Mouse (Mus musculus) hindbrain, embryonic 16.5 days (tissue): ENCODE measurements around the gene Rnf26. TPM values are rescaled to one million over a fixed set of nuclear protein-coding genes. Genes with fewer than 3 reads are reported as not detected.

Experiments
- ATAC-seq: fragments of 200-750 bp; cut with Nextera tagmentation; 2 replicates; pipeline ENCODE4 v1.8.0; 2017; ENCODE audit warnings: moderate TSS enrichment, moderate library complexity
- H3K27ac ChIP-seq: fragments of 300-500 bp; sonication (generic); 2 replicates; pipeline ENCODE4 v1.5.1; 2014; ENCODE audit warnings: low read depth, mild to moderate bottlenecking, control low read depth, low read length, moderate library complexity
- H3K27me3 ChIP-seq: fragments of 300-500 bp; sonication (generic); replicated peaks from 2 replicates; pipeline ENCODE4 v1.6.1; 2014; ENCODE audit warnings: low read length; ENCODE audit not compliant: control insufficient read depth, insufficient read depth
- H3K36me3 ChIP-seq: fragments of 300-500 bp; sonication (generic); 2 replicates; pipeline ENCODE4 v1.6.1; 2014; ENCODE audit warnings: mild to moderate bottlenecking, low read length, moderate library complexity, mixed read lengths; ENCODE audit not compliant: control insufficient read depth, insufficient read depth
- H3K4me1 ChIP-seq: fragments of 300-500 bp; sonication (generic); 2 replicates; pipeline ENCODE4 v1.6.1; 2014; ENCODE audit warnings: low read depth, low read length; ENCODE audit not compliant: control insufficient read depth, insufficient read depth
- H3K4me2 ChIP-seq: fragments of 300-500 bp; sonication (generic); 2 replicates; pipeline ENCODE4 v1.6.1; 2014; ENCODE audit warnings: mild to moderate bottlenecking, low read length, control low read depth, moderate library complexity
- H3K4me3 ChIP-seq: fragments of 300-500 bp; sonication (generic); 2 replicates; pipeline ENCODE4 v1.5.1; 2014; ENCODE audit warnings: mild to moderate bottlenecking, low read length, control low read depth, moderate library complexity
- H3K9ac ChIP-seq: fragments of 300-500 bp; sonication (generic); 2 replicates; pipeline ENCODE4 v1.6.1; 2014; ENCODE audit warnings: low read depth, mild to moderate bottlenecking, control low read depth, low read length, moderate library complexity
- H3K9me3 ChIP-seq: fragments of 300-500 bp; sonication (generic); 2 replicates; pipeline ENCODE4 v1.6.1; 2014; ENCODE audit warnings: mild to moderate bottlenecking, low read length, moderate library complexity; ENCODE audit not compliant: control insufficient read depth
- WGBS: fragments of 180-500 bp; shearing (Covaris S2); extraction: QIAGEN DNeasy Blood & Tissue Kit; methylation state at CpG from one replicate; pipeline ENCODE4 v1.1.7; 2014; 5-methylcytosine and 5-hydroxymethylcytosine counted together
- polyA plus RNA-seq: library from polyadenylated mRNA; unstranded; fragments of >200 nt; fragmentation: Nextera tagmentation; extraction: Ambion mirVana; gene quantifications from 2 replicates; pipeline ENCODE4 v1.2.1, GENCODE M21; 2015

Gene Rnf26
- polyA plus RNA-seq, 1 experiment from 2014 or later, result 33.0 TPM

DNA sequence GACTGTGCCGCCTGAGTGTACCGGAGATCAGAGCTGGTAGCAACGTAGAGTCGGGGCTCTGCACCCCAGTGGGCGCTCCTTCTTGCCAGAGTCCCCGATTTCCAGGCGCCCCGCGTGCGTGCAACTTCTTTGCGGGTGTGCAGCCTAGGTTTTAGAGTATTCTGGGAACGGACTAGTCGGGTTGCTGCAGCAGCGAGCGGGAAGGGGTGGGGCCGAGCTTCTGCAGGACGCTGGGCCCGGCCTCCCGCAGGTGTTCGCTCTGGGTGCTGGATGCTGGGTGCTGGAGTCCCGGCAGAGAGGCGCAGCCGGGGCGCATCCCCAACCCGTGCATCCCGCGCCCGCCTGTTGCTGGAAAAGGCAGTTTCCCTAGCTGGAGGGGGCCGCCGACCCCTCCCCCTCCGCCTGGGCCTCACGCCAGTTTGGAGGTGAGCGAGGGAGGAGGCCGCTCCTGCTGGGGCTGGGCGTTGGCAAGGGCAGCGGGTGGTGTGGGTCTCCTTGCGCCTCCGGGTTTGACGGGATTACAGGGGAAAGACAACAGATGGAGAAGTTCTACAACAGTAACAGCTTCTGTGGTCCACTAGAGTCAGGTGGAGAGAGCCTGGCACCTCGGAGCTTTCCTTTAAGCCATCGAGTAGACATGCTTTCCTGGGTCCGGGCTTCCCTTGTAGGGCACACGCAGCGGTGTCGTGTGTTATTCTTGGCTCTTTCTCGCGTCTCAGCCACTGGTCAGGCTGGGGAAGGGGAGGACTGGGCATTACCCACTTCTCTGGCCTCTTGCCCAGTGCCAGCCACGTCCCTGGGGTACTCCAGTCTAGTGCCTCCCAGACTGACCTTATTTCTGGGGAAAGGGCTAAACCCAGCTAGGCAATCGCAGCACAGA is 21.8 kb upstream of the Rnf26 start:
- WGBS, result 2% methylated on average over 35 of the region's 49 CpGs
- Histone ChIP-seq H3K4me1 (peaks cover 36% of the 10 kb centered on the region), H3K27ac (peak overlapping the region; percentile 46), H3K36me3 (no peaks in the 10 kb centered on the region), H3K4me3 (peak overlapping the region; percentile 47), H3K9me3 (no peaks in the 10 kb centered on the region), H3K9ac (peak overlapping the region; percentile 61), H3K27me3 (peaks cover 28% of the 10 kb centered on the region), H3K4me2 (peak overlapping the region; percentile 88)
- peak; percentile 18 for ATAC-seq

DNA sequence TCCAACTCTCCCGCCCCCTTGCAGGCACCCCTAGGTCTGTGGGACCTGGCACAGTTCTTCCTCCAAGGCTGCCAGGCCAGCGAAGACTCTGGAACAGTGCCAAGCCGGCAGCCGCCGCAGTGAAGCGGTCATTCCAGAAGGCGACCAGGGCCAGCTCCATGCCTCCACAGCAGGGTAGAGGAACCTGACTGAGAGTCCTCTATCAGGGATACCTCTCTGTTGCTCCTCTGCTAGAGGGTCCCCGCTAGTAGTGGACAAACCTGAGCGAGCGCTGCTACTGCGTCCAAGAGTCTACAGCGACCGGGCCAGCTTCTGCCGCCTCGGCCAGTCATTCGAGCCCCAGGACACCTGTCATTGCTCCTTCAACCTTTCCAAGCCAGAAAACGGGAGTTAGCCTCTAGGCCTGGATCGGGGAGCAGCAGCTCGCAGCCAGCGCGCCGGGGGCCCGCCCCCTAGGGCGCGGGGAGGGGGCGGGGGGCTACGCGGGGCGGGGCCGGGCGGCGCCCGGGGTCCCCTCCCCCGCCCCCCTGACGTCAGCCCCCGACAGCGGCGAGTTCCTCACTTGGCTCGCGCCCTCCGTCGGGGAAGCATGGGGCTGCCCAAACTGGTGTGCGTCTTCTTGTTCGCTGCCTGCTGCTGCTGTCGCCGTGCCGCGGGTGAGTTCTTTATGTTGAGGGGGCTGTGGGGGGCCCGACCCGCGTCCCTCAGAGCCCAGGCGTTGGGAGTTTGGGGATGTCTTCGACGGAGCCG is 21.0 kb upstream of the Rnf26 start, which contains the start of gene Mcam:
Gene Mcam (plus strand): TSS at position 369 of the 750 bp plus-strand sequence.
- under 1% methylated on average over 52 of the region's 55 CpGs for WGBS
- H3K4me2 ChIP-seq, result peak within 1 kb of the TSS; percentile 88
- peak; percentile 30 for ATAC-seq
- no peaks in the 10 kb centered on the region for H3K9me3 ChIP-seq
- peak within 1 kb of the TSS; percentile 61 for H3K9ac ChIP-seq
- peak within 1 kb of the TSS; percentile 47 for H3K4me3 ChIP-seq
- no peaks in the 10 kb centered on the region for H3K36me3 ChIP-seq
- H3K27me3 ChIP-seq, result peaks cover 28% of the 10 kb centered on the region
- H3K4me1 ChIP-seq, result peaks cover 39% of the 10 kb centered on the region
- peak within 1 kb of the TSS; percentile 57 for H3K27ac ChIP-seq

DNA sequence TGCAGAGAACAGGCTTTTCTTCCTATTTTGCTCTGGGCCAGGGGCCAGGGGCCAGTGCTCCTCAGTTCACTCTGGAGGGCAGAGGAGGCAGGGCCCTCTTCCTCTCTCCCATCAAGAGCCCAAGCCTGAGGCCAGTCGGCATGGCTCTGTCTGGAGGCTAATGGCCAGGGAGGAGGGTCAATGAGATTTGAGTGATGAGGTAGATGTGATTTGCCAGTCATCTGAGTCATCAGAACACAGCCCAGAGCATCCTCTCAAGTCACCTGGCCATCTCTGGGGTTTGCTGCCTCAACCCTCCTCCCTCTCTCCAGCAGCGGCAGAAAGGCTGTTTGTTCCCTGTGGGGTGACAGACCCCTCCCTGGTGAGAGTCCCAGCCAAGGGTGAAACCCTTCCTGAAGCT is 20.0 kb upstream of the Rnf26 start:
- no peak overlapping the region for H3K27ac ChIP-seq
- no peak overlapping the region for H3K9ac ChIP-seq
- H3K4me1 ChIP-seq, result peaks cover 39% of the 10 kb centered on the region
- H3K36me3 ChIP-seq, result no peaks in the 10 kb centered on the region
- WGBS, result 15% methylated on average over 2 of the region's 2 CpGs
- no peak overlapping the region for H3K4me3 ChIP-seq
- no peak for ATAC-seq
- no peaks in the 10 kb centered on the region for H3K9me3 ChIP-seq
- H3K27me3 ChIP-seq, result peaks cover 28% of the 10 kb centered on the region
- no peak overlapping the region; the same call in 1 of the 2 replicates for H3K4me2 ChIP-seq

DNA sequence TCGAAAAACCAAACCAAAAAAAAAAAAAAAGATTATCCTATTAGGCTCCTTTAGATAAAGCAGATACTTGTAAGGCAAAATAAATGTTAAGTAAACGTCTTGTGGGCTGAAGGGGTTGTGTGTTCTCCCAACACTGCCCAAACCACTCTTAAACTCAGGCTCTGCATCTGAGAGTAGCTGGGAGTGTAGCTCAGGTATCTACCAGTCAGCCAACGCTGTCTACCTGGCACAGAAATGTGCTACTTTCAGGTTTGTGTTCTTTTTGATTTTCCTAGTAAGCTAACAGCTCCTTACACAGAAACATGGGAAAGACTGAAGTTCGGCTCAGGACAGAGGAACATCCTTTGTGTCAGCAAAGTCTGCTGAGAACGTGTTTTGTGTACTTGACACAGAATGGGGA is 18.9 kb upstream of the Rnf26 start:
- no peak overlapping the region for H3K4me2 ChIP-seq
- H3K9ac ChIP-seq, result no peak overlapping the region
- peaks cover 39% of the 10 kb centered on the region for H3K4me1 ChIP-seq
- WGBS, result 70% methylated on average over 5 of the region's 5 CpGs
- H3K27ac ChIP-seq, result no peak overlapping the region
- peaks cover 28% of the 10 kb centered on the region for H3K27me3 ChIP-seq
- no peaks in the 10 kb centered on the region for H3K9me3 ChIP-seq
- no peak overlapping the region for H3K4me3 ChIP-seq
- ATAC-seq, result no peak
- no peaks in the 10 kb centered on the region for H3K36me3 ChIP-seq

DNA sequence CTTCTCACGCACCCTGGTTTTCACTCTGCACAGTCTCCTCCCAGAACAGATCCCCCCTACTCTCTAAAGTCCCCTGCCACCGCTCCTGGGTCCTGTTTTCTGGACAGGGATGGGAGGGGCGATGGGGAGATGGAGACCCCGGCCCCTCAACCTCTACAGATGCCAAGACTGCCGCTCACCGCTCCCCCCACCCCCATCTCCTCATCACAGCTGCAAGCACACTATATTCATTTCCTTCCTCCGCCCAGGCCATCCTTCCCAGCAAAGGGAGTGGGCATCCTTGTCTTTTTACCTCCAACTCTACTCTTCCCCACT is 17.9 kb upstream of the Rnf26 start:
- H3K9ac ChIP-seq, result no peak overlapping the region
- no peaks in the 10 kb centered on the region for H3K36me3 ChIP-seq
- H3K9me3 ChIP-seq, result no peaks in the 10 kb centered on the region
- 44% methylated on average over 7 of the region's 7 CpGs for WGBS
- H3K27me3 ChIP-seq, result peaks cover 25% of the 10 kb centered on the region
- H3K4me2 ChIP-seq, result no peak overlapping the region
- H3K4me3 ChIP-seq, result no peak overlapping the region
- H3K27ac ChIP-seq, result no peak overlapping the region
- ATAC-seq, result no peak
- H3K4me1 ChIP-seq, result peaks cover 42% of the 10 kb centered on the region

DNA sequence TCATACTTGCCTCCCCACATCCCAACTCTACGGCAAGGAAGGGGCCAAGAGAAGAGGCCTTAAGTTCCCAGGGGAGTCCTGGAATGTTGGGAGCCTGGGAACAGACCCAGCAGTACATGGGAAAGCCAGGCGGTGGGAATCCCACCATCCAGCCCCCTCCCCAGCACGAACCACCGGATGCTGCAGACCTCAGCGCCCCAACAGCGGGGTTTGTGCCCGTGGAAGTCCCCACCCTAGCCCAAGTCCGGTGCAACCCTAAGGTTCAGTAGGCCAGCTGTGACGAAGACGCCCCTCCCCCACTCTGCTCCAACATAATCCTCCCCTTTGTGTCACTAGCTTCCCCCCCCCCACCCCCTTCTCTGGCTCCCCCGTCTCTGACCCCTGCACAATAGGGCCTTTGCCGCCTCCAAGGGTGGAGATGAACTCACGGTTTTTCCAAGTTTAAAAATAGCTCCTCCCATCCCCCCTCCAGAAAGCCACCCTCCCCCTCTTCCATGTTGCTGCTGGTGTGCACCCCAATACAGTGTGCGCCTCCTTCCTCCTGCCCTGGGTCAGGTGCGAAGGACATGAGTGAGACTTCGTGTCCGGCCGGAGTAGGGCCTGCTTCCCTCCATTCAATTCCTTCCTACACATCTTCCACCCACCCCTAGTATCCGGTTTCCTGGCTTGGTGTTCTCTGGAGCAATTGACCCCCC is 17.4 kb upstream of the Rnf26 start:
- Histone ChIP-seq H3K27ac (no peak overlapping the region), H3K4me3 (no peak overlapping the region; the same call in 1 of the 2 replicates), H3K36me3 (no peaks in the 10 kb centered on the region), H3K4me2 (peak overlapping the region; percentile 61), H3K9me3 (no peaks in the 10 kb centered on the region), H3K27me3 (peaks cover 22% of the 10 kb centered on the region), H3K4me1 (peaks cover 40% of the 10 kb centered on the region), H3K9ac (peak overlapping the region; percentile 57)
- 16% methylated on average over 19 of the region's 19 CpGs for WGBS
- no peak for ATAC-seq

DNA sequence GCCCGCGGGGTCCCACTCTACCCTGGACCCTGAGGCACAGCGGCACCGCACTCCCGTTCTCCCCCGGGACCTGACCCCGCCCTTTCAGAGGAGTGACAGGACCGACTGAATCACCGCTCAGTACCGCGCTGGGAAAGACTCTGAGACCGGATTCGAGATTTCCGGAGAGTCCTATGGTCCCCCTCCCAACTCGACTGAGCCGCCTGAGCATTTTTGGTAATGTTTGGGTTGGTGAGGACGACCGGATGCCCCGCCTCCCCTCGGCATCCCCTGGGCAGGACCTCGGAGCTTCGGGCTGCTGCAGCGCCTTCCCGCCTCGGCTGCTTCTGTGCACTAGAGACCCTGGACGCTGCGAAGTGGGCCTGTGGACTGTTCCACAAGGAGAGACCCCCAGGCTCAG is 16.7 kb upstream of the Rnf26 start:
- 0% methylated on average over 27 of the region's 27 CpGs for WGBS
- Histone ChIP-seq H3K4me1 (peaks cover 33% of the 10 kb centered on the region), H3K27me3 (peaks cover 19% of the 10 kb centered on the region), H3K9ac (peak overlapping the region; percentile 57), H3K36me3 (no peaks in the 10 kb centered on the region), H3K9me3 (no peaks in the 10 kb centered on the region), H3K4me2 (peak overlapping the region; percentile 61), H3K27ac (peak overlapping the region; percentile 14; the same call in 1 of the 2 replicates), H3K4me3 (peak overlapping the region; percentile 34)
- ATAC-seq, result no peak

DNA sequence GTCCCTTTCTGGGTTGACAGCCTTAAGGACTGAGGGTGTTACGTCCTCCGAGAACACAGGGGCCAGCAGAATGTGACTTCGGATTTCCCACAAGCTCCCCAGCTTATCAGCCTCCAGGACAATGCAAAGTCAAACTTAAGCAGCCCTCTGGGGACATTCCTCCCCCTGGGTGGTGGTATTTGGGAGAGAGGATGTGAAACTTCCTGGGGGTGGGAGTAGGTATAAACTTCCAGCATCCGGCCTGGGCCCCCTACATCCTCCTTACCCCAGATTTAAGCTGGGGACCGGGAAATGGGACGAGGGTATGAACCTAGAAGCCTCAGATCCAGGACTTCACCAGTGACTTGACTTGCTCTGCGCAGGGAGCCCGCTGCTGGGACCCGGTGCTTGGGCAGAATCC is 16.3 kb upstream of the Rnf26 start:
- Histone ChIP-seq H3K36me3 (no peaks in the 10 kb centered on the region), H3K9me3 (no peaks in the 10 kb centered on the region), H3K9ac (peak overlapping the region; percentile 57), H3K4me2 (peak overlapping the region; percentile 61), H3K27me3 (peaks cover 19% of the 10 kb centered on the region), H3K4me3 (peak overlapping the region; percentile 34), H3K27ac (peak overlapping the region; percentile 14; the same call in 1 of the 2 replicates), H3K4me1 (peaks cover 29% of the 10 kb centered on the region)
- WGBS, result 16% methylated on average over 9 of the region's 9 CpGs
- ATAC-seq, result no peak
